Mouse (Mus musculus): ENCODE data around the gene Rundc3a.

Rundc3a gene

GRCm38 (mm10) chr11:102411061-102411460 lies 17.9 kb downstream of the Rundc3a start:
- DNase-seq, result no peak

- peak; percentile 79 to 80 for DNase-seq
These were observed 18.5 kb downstream of the Rundc3a start for GRCm38 (mm10) chr11:102411704-102412103.

GRCm38 (mm10) chr11:102413059-102413458 lies 19.9 kb downstream of the Rundc3a start:
- DNase-seq, result no peak

GRCm38 (mm10) chr11:102415034-102415802 lies 22.0 kb downstream of the Rundc3a start:
- no peak for DNase-seq

- DNase-seq, result no peak
These were observed 24.0 kb downstream of the Rundc3a start for GRCm38 (mm10) chr11:102417160-102417559.

GRCm38 (mm10) chr11:102418887-102419286 lies 25.7 kb downstream of the Rundc3a start:
- no peak for DNase-seq

- DNase-seq, result no peak
These were observed 28.4 kb downstream of the Rundc3a start for GRCm38 (mm10) chr11:102421559-102421958.

- DNase-seq, result no peak
These were observed 31.5 kb downstream of the Rundc3a start for GRCm38 (mm10) chr11:102424666-102425065.

- DNase-seq, result no peak
These were observed 32.5 kb downstream of the Rundc3a start for GRCm38 (mm10) chr11:102425555-102426316.

- no peak for DNase-seq
These were observed 35.9 kb downstream of the Rundc3a start for GRCm38 (mm10) chr11:102428981-102429540.

- no peak for DNase-seq
These were observed 36.3 kb downstream of the Rundc3a start for GRCm38 (mm10) chr11:102429551-102429950.

GRCm38 (mm10) chr11:102430121-102431017 lies 37.2 kb downstream of the Rundc3a start, which contains the start of gene Grn:
Grn (plus strand) TSS chr11:102430315.
- DNase-seq, result peak; percentile 56 to 63

GRCm38 (mm10) chr11:102431018-102431645 lies 37.9 kb downstream of the Rundc3a start:
- peak; percentile 79 to 81 for DNase-seq

- DNase-seq, result no peak
These were observed 38.5 kb downstream of the Rundc3a start for GRCm38 (mm10) chr11:102431728-102432114.

- DNase-seq, result peak in 1 of 2 experiments; percentile 35
These were observed 39.1 kb downstream of the Rundc3a start for GRCm38 (mm10) chr11:102432115-102432843.

- no peak for DNase-seq
These were observed 39.7 kb downstream of the Rundc3a start for GRCm38 (mm10) chr11:102432896-102433295.

- DNase-seq, result no peak
These were observed 40.7 kb downstream of the Rundc3a start for GRCm38 (mm10) chr11:102433866-102434265.

GRCm38 (mm10) chr11:102434406-102434805 lies 41.2 kb downstream of the Rundc3a start:
- DNase-seq, result peak; percentile 70 to 78

GRCm38 (mm10) chr11:102434816-102435705 lies 41.9 kb downstream of the Rundc3a start:
- DNase-seq, result no peak
